Mouse (Mus musculus) testis, adult 2 months (tissue): ENCODE measurements at regions not wholly inside any gene's neighbourhood (a gene's known extent, or its start where the extent isn't known, plus 50 kb on each side); places are given as distances from the start of the nearest gene placed in this dataset.

ENCODE experiments used
- CTCF ChIP-seq: fragments of 200-500 bp; IDR thresholded peaks from 2 replicates; pipeline ENCODE4 v1.5.1; 2012; ENCODE audit warnings: low read depth, mild to moderate bottlenecking, inconsistent platforms, low read length, moderate library complexity; ENCODE audit not compliant: control insufficient read depth, insufficient read depth, insufficient replicate concordance
- POLR2A ChIP-seq: fragments of 200-500 bp; IDR thresholded peaks from 2 replicates; pipeline ENCODE4 v1.6.1; 2012; ENCODE audit warnings: low read depth, mild to moderate bottlenecking, inconsistent platforms, low read length, moderate library complexity; ENCODE audit not compliant: control insufficient read depth

- TF ChIP-seq CTCF, result no peak
- TF ChIP-seq POLR2A, result no peak
Measured at GRCm38 (mm10) chr2:44504273-44504672, 423.2 kb downstream of the Gtdc1 start.
